Mouse (Mus musculus) embryonic facial prominence, embryonic 11.5 days (tissue): Measurements from ENCODE around the gene Map3k14. TPM values are rescaled to one million over a fixed set of nuclear protein-coding genes. Genes with fewer than 3 reads are reported as not detected.

Source experiments
- ATAC-seq: fragments of 200-750 bp; cut with Nextera tagmentation; replicated peaks from 2 replicates; pipeline ENCODE4 v1.8.0; 2017; ENCODE audit warnings: low read depth; ENCODE audit not compliant: insufficient number of reproducible peaks, low FRiP score, low TSS enrichment
- DNase-seq: peaks from one replicate; pipeline ENCODE4 v3.0.0-alpha.2; 2015; ENCODE audit warnings: low spot score
- H3K27ac ChIP-seq: fragments of 300-500 bp; sonication (generic); replicated peaks from 2 replicates; pipeline ENCODE4 v1.5.1; 2014; ENCODE audit warnings: mild to moderate bottlenecking, low read depth, low read length, control low read depth
- H3K27me3 ChIP-seq: fragments of 300-500 bp; sonication (generic); 2 replicates; pipeline ENCODE4 v1.6.1; 2014; ENCODE audit warnings: mild to moderate bottlenecking, low read length, moderate library complexity, mixed read lengths; ENCODE audit not compliant: control insufficient read depth, insufficient read depth
- H3K36me3 ChIP-seq: fragments of 300-500 bp; sonication (generic); replicated peaks from 2 replicates; pipeline ENCODE4 v1.6.1; 2014; ENCODE audit warnings: low read depth, mild to moderate bottlenecking, low read length, moderate library complexity, mixed read lengths; ENCODE audit not compliant: control insufficient read depth, insufficient read depth
- H3K4me1 ChIP-seq: fragments of 300-500 bp; sonication (generic); 2 replicates; pipeline ENCODE4 v1.6.1; 2014; ENCODE audit warnings: low read length, mixed read lengths; ENCODE audit not compliant: control insufficient read depth, insufficient read depth
- H3K4me2 ChIP-seq: fragments of 300-500 bp; sonication (generic); 2 replicates; pipeline ENCODE4 v1.6.1; 2014; ENCODE audit warnings: low read depth, mild to moderate bottlenecking, control low read depth, low read length, moderate library complexity
- H3K4me3 ChIP-seq: fragments of 300-500 bp; sonication (generic); 2 replicates; pipeline ENCODE4 v1.5.1; 2014; ENCODE audit warnings: low read depth, low read length, control low read depth
- H3K9ac ChIP-seq: fragments of 300-500 bp; sonication (generic); replicated peaks from 2 replicates; pipeline ENCODE4 v1.6.1; 2014; ENCODE audit warnings: mild to moderate bottlenecking, control low read depth, low read length
- H3K9me3 ChIP-seq: fragments of 300-500 bp; sonication (generic); replicated peaks from 2 replicates; pipeline ENCODE4 v1.6.1; 2016; ENCODE audit warnings: mild to moderate bottlenecking, low read length, inconsistent platforms, mixed read lengths; ENCODE audit not compliant: control insufficient read depth
- WGBS: fragments of 180-500 bp; shearing (Covaris S2); extraction: QIAGEN DNeasy Blood & Tissue Kit; methylation state at CpG from one replicate; pipeline ENCODE4 v1.1.7; 2014; 5-methylcytosine and 5-hydroxymethylcytosine counted together
- polyA plus RNA-seq: library from polyadenylated mRNA; unstranded; fragments of >200 nt; fragmentation: Nextera tagmentation; extraction: Ambion mirVana; gene quantifications from 2 replicates; pipeline ENCODE4 v1.2.1, GENCODE M21; 2014

The Map3k14 gene
- polyA plus RNA-seq, 1 experiment from 2014 or later: 1.9 TPM

GRCm38 (mm10) chr11:103198911-103199803 is 68.1 kb downstream of the Map3k14 start:
- DNase-seq (peak; percentile 50), ATAC-seq (peak; percentile 44; the same call in 1 of the 2 replicates)
- H3K27ac ChIP-seq: no peak overlapping the region
- H3K36me3 ChIP-seq: no peaks in the 10 kb centered on the region
- H3K27me3 ChIP-seq: peaks cover 52% of the 10 kb centered on the region
- 1% methylated on average over 59 of the region's 59 CpGs for WGBS
- H3K4me1 ChIP-seq: 0 out of 2 replicates have a peak, but pooled peaks cover 2% of the 10 kb centered on the region
- H3K9ac ChIP-seq: peak overlapping the region; percentile 49
- peak overlapping the region; percentile 32 for H3K4me3 ChIP-seq
- no peaks in the 10 kb centered on the region for H3K9me3 ChIP-seq
- H3K4me2 ChIP-seq: peak overlapping the region; percentile 56

- H3K4me1 ChIP-seq: 0 out of 2 replicates have a peak, but pooled peaks cover 2% of the 10 kb centered on the region
- 3% methylated on average over 15 of the region's 16 CpGs for WGBS
- DNase-seq (no peak), ATAC-seq (no peak)
- H3K27me3 ChIP-seq: peaks cover 60% of the 10 kb centered on the region
- no peak overlapping the region for H3K27ac ChIP-seq
- H3K9ac ChIP-seq: no peak overlapping the region
- no peaks in the 10 kb centered on the region for H3K36me3 ChIP-seq
- H3K4me2 ChIP-seq: peak overlapping the region; percentile 56; the same call in 1 of the 2 replicates
- peak overlapping the region; percentile 32 for H3K4me3 ChIP-seq
- H3K9me3 ChIP-seq: no peaks in the 10 kb centered on the region
Measured at GRCm38 (mm10) chr11:103198339-103198738, 68.9 kb downstream of the Map3k14 start.

DNA sequence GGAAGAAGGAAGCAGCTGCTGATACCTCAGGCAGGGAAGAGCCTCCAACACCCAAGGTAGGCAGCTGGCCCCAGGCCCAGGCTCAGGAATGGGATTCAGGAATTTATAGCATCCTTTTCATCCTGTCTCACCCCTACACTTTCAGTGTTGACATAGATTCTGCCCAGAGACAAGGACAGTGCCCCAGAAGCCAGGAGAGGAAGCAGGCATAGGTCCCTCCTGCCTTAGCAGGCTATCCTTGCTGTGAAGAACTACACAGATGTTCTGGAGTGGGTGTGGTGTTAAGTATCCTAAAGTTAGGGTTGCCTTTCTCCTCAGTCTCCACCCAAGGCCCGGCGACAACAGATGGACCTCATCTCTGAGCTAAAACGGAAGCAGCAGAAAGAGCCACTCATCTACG is 69.9 kb downstream of the Map3k14 start:
- no peak overlapping the region for H3K4me3 ChIP-seq
- peaks cover 5% of the 10 kb centered on the region; the same call in 1 of the 2 replicates for H3K4me1 ChIP-seq
- no peak overlapping the region for H3K9ac ChIP-seq
- no peak overlapping the region for H3K27ac ChIP-seq
- ATAC-seq: no peak
- H3K27me3 ChIP-seq: peaks cover 70% of the 10 kb centered on the region
- H3K4me2 ChIP-seq: no peak overlapping the region
- no peak for DNase-seq
- 76% methylated on average over 4 of the region's 4 CpGs for WGBS
- no peaks in the 10 kb centered on the region for H3K36me3 ChIP-seq
- no peaks in the 10 kb centered on the region for H3K9me3 ChIP-seq

GRCm38 (mm10) chr11:103195656-103196055 is 71.6 kb downstream of the Map3k14 start:
- DNase-seq (no peak), ATAC-seq (no peak)
- Histone ChIP-seq H3K9ac (no peak overlapping the region), H3K27ac (no peak overlapping the region), H3K36me3 (no peaks in the 10 kb centered on the region), H3K4me1 (peaks cover 5% of the 10 kb centered on the region; the same call in 1 of the 2 replicates), H3K9me3 (no peaks in the 10 kb centered on the region), H3K27me3 (peaks cover 75% of the 10 kb centered on the region), H3K4me2 (no peak overlapping the region), H3K4me3 (no peak overlapping the region)
- WGBS: 82% methylated on average over 5 of the region's 5 CpGs

DNA sequence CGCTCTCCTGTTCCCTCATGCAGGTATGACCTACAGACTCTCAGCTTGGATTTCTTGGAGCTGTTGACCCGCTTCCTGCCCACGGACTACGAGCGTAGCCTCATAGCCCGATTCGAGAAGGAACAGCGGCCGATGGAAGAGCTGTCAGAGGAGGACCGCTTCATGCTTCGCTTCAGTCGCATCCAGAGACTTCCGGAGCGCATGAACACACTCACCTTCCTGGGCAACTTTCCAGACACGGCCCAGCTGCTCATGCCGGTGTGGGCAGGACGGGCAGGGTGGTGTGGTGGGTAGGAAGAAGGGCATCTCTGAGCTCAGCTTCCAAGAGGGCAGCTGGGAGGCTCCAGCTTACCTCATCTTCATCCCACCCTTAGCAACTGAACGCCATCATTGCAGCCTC is 72.0 kb downstream of the Map3k14 start:
- H3K9ac ChIP-seq: no peak overlapping the region
- peaks cover 75% of the 10 kb centered on the region for H3K27me3 ChIP-seq
- H3K36me3 ChIP-seq: no peaks in the 10 kb centered on the region
- no peak overlapping the region for H3K4me3 ChIP-seq
- H3K4me1 ChIP-seq: peaks cover 5% of the 10 kb centered on the region; the same call in 1 of the 2 replicates
- WGBS: 86% methylated on average over 18 of the region's 18 CpGs
- no peak for DNase-seq
- H3K4me2 ChIP-seq: no peak overlapping the region
- H3K9me3 ChIP-seq: no peaks in the 10 kb centered on the region
- H3K27ac ChIP-seq: no peak overlapping the region
- no peak for ATAC-seq

DNA sequence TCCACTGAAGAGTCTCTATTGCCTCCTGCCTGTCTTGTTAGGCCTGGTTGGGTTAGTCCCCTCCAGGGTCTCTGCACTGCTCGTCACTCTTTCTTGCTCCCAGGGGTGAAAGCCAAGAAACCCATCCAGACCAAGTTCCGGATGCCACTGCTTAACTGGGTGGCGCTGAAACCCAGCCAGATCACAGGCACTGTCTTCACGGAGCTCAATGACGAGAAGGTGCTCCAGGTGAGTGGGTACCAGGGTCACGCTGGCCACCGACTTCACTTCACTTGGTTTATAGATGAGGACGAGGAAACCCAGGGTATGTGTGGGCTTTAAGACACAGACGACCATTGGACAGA is 73.5 kb downstream of the Map3k14 start:
- WGBS: 24% methylated on average over 9 of the region's 9 CpGs
- Histone ChIP-seq H3K27ac (no peak overlapping the region), H3K4me2 (no peak overlapping the region), H3K4me3 (no peak overlapping the region), H3K27me3 (peaks cover 61% of the 10 kb centered on the region), H3K4me1 (peaks cover 3% of the 10 kb centered on the region; the same call in 1 of the 2 replicates), H3K9me3 (no peaks in the 10 kb centered on the region), H3K9ac (no peak overlapping the region), H3K36me3 (no peaks in the 10 kb centered on the region)
- DNase-seq (no peak), ATAC-seq (no peak)

DNA sequence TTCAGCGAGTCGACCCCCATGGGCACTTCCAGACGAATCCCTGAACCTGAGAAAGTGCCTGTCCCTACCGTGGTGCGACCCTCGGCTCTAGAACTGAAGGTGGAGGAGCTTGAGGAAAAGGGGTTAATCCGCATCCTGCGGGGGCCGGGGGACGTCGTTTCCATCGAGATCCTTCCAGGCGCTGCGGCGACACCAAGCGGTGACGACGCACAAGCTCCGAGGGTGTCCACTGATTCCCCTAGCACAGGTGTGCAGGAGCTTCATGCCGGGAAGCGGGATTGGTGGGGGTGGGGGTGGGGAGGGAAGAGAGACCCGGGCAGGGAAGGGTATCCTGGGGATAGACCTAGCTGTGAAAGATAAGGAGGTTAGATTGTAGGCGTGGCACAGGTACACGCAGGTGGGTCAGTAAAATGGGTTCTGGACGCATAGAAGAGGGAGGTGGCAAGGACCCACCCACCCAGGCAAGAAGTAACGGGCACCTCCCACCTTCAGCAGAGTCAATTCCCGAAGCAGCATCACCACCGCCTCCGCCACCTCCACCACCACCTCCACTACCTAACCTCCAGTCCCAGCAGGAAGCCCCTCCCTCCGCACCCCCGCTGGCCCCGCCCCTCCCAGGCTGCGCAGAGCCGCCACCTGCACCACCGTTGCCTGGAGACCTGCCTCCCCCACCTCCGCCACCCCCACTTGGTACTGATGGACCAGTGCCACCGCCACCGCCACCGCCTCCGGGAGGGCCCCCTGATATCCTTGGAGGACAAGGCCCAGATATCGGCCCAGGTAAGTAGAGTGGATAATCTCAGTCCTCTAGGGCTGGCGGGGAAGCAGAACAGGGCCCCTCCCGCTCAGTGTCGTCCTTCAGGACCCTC is 74.1 kb downstream of the Map3k14 start:
- H3K36me3 ChIP-seq: no peaks in the 10 kb centered on the region
- no peaks in the 10 kb centered on the region for H3K9me3 ChIP-seq
- 2% methylated on average over 41 of the region's 44 CpGs for WGBS
- H3K4me2 ChIP-seq: peak overlapping the region; percentile 43
- peaks cover 55% of the 10 kb centered on the region for H3K27me3 ChIP-seq
- no peak overlapping the region for H3K27ac ChIP-seq
- peak overlapping the region; percentile 22; the same call in 1 of the 2 replicates for H3K9ac ChIP-seq
- DNase-seq (peak; percentile 65), ATAC-seq (no peak)
- peak overlapping the region; percentile 12; the same call in 1 of the 2 replicates for H3K4me3 ChIP-seq
- H3K4me1 ChIP-seq: peaks cover 3% of the 10 kb centered on the region; the same call in 1 of the 2 replicates
